Mouse (Mus musculus) ES-E14 (cell line): ENCODE data around the gene Dcaf15.

Experiments used
- CHD2 ChIP-seq: IDR thresholded peaks from 2 replicates; pipeline ENCODE4 v1.6.1; 2014; ENCODE audit warnings: mild to moderate bottlenecking, low read depth, low read length, inconsistent platforms
- HCFC1 ChIP-seq: IDR thresholded peaks from 2 replicates; pipeline ENCODE4 v1.6.1; 2012; ENCODE audit warnings: low read length, inconsistent platforms, borderline replicate concordance; ENCODE audit not compliant: insufficient read depth
- ZC3H11A ChIP-seq: IDR thresholded peaks from 2 replicates; pipeline ENCODE4 v1.6.1; 2012; ENCODE audit warnings: low read depth, mild to moderate bottlenecking, inconsistent platforms, low read length, borderline replicate concordance

- TF ChIP-seq ZC3H11A, result no peak
- TF ChIP-seq CHD2, result no peak
- no peak for TF ChIP-seq HCFC1
These were observed 15.3 kb downstream of the Dcaf15 start for GRCm38 (mm10) chr8:84089277-84089676.
